Mouse (Mus musculus): ENCODE results near the gene Kcnj11.

GRCm38 (mm10) chr7:46061614-46062013, 39.0 kb downstream of the Kcnj11 start:
- TF ChIP-seq CTCF (IDR thresholded peaks at IDR 0.05) (no peak), POLR2A (IDR thresholded peaks at IDR 0.05; ENCODE audit: insufficient read depth, low read depth, low read length) (no peak), EP300 (IDR thresholded peaks at IDR 0.05; ENCODE audit: insufficient read depth, low read depth, low read length) (no peak)
